Mouse (Mus musculus): Measurements from ENCODE around the gene Ankrd11.
A peak's percentile ranks its signal among the peaks of the same experiment; 100 is the strongest.

DNA sequence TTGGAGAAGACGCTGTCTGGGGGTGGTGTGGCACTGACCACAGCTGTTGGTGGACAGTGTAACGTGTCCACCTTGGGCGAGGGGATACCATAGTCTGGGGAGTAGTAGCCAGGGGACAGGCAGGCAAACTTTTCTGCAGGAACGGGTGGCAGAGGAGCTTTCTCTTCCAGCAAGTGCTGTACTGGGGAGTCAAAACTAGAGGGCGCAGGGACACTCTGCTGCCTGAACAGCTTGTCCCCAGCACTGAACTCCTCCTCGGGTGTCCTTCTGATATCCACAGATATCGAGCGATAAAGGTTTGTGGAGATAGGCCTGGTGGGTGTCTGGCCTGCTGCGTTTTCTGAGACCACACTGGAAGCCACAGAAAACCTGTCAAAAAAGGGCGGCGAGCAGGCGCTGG lies 150.6 kb downstream of the Ankrd11 start:
- TF ChIP-seq POLR2A (IDR thresholded peaks at IDR 0.05; ENCODE audit: control insufficient read depth in 1 of 2, insufficient read depth in 1 of 2, low read depth in 1 of 2, low read length in 2 of 2, poor library complexity in 1 of 2) (no peak), ELF1 (IDR thresholded peaks at IDR 0.05; ENCODE audit: low read depth, low read length) (no peak), GATA1 (IDR thresholded peaks at IDR 0.05; ENCODE audit: low read depth, low read length) (no peak), MAX (IDR thresholded peaks at IDR 0.05; ENCODE audit: low read length) (no peak), GABPA (IDR thresholded peaks at IDR 0.05; ENCODE audit: low read depth, low read length) (no peak), MXI1 (IDR thresholded peaks at IDR 0.05; ENCODE audit: low read depth, low read length) (no peak), JUND (IDR thresholded peaks at IDR 0.05; ENCODE audit: low read depth, low read length) (no peak), NELFE (IDR thresholded peaks at IDR 0.05; ENCODE audit: low read depth, low read length) (no peak), CTCF (IDR thresholded peaks at IDR 0.05 in 2 of 3, conservative IDR thresholded peaks at IDR 0.05 in 1 of 3; ENCODE audit: control insufficient read depth in 1 of 3, insufficient read depth in 1 of 3, low read depth in 2 of 3, low read length in 3 of 3, poor library complexity in 1 of 3, severe bottlenecking in 1 of 3) (peak in 2 of 3 experiments; percentile 39 to 45; a peak in 4 of 6 replicates)
